Mouse (Mus musculus) T-cell, adult 66 days (primary cell): ENCODE measurements around the gene Pla2g16. TPM values are rescaled to one million over a fixed set of nuclear protein-coding genes. Genes with fewer than 3 reads are reported as not detected.

Experiments used
- total RNA-seq, 2 experiments: library from RNA; stranded (reverse); gene quantifications; 3 replicates in 1 of 2; 4 replicates in 1 of 2; pipeline ENCODE4 v1.2.4; 2023

Gene Pla2g16
- total RNA-seq, result 10 to 100 TPM; 33.1 to 35.7 TPM

GRCm38 (mm10) chr19:7557328-7557822 lies at the start of gene Pla2g16:
TSS of gene Pla2g16 (plus strand) at chr19:7557459.

GRCm38 (mm10) chr19:7606801-7607689 lies 49.8 kb downstream of the Pla2g16 start, which contains the start of gene Lgals12:
TSS of gene Lgals12 (minus strand) at chr19:7607193.

GRCm38 (mm10) chr19:7611942-7612757 lies 54.9 kb downstream of the Pla2g16 start, which contains the start of gene Hrasls5:
TSS of gene Hrasls5 (plus strand) at chr19:7612541.

Other genes starting within 250 kb of the Pla2g16 start
- gene Mark2, start 215.6 kb upstream of the Pla2g16 start, total RNA-seq, result 100 to 1,000 TPM; 255 to 274 TPM
- gene Spindoc, start 174.5 kb upstream of the Pla2g16 start, total RNA-seq, result 10 to 100 TPM; 25.2 to 29.4 TPM
- 1 to 10 TPM; 2.3 to 3.2 TPM for gene 2700081O15Rik, start 139.8 kb upstream of the Pla2g16 start, total RNA-seq
- gene Rtn3, start 74.2 kb upstream of the Pla2g16 start, total RNA-seq, result 10 to 100 TPM; 51.8 to 56.5 TPM
- gene Atl3, start 63.4 kb upstream of the Pla2g16 start, total RNA-seq, result 10 to 100 TPM; 47.2 to 50.3 TPM
- gene Lgals12, start 49.7 kb downstream of the Pla2g16 start, total RNA-seq, result not detected
- gene Hrasls5, start 55.1 kb downstream of the Pla2g16 start, total RNA-seq, result under 1 TPM in 1 of 2 experiments, not detected in 1; 0.56 TPM
- gene Slc22a19, start 153.9 kb downstream of the Pla2g16 start, total RNA-seq, result not detected
- gene Slc22a26, start 245.2 kb downstream of the Pla2g16 start, total RNA-seq, result not detected